Mouse (Mus musculus) embryonic facial prominence, embryonic 13.5 days (tissue): ENCODE measurements around the gene Yod1. TPM values are rescaled to one million over a fixed set of nuclear protein-coding genes. Genes with fewer than 3 reads are reported as not detected.

ENCODE experiments used
- ATAC-seq: fragments of 200-750 bp; cut with Nextera tagmentation; 2 replicates; pipeline ENCODE4 v1.8.0; 2017; ENCODE audit warnings: low read depth; ENCODE audit not compliant: insufficient number of reproducible peaks, insufficient read depth, low FRiP score, low TSS enrichment
- H3K27ac ChIP-seq: fragments of 300-500 bp; sonication (generic); 2 replicates; pipeline ENCODE4 v1.5.1; 2015; ENCODE audit warnings: moderate library complexity, mild to moderate bottlenecking, inconsistent platforms
- H3K27me3 ChIP-seq: fragments of 300-500 bp; sonication (generic); 2 replicates; pipeline ENCODE4 v1.6.1; 2015; ENCODE audit warnings: mild to moderate bottlenecking, inconsistent platforms
- H3K36me3 ChIP-seq: fragments of 300-500 bp; sonication (generic); 2 replicates; pipeline ENCODE4 v1.6.1; 2015; ENCODE audit warnings: mild to moderate bottlenecking, inconsistent platforms
- H3K4me1 ChIP-seq: fragments of 300-500 bp; sonication (generic); 2 replicates; pipeline ENCODE4 v1.6.1; 2015; ENCODE audit warnings: inconsistent platforms
- H3K4me2 ChIP-seq: fragments of 300-500 bp; sonication (generic); 2 replicates; pipeline ENCODE4 v1.6.1; 2015; ENCODE audit warnings: moderate library complexity, mild to moderate bottlenecking, inconsistent platforms
- H3K4me3 ChIP-seq: fragments of 300-500 bp; sonication (generic); 2 replicates; pipeline ENCODE4 v1.5.1; 2015; ENCODE audit warnings: mild to moderate bottlenecking, inconsistent platforms
- H3K9ac ChIP-seq: fragments of 300-500 bp; sonication (generic); 2 replicates; pipeline ENCODE4 v1.6.1; 2015; ENCODE audit warnings: mild to moderate bottlenecking, inconsistent platforms
- H3K9me3 ChIP-seq: fragments of 300-500 bp; sonication (generic); 2 replicates; pipeline ENCODE4 v1.6.1; 2016; ENCODE audit warnings: inconsistent platforms
- WGBS: fragments of 180-500 bp; shearing (Covaris S2); methylation state at CpG from one replicate; pipeline ENCODE4 v1.1.7; 2015; ENCODE audit warnings: mixed read lengths; 5-methylcytosine and 5-hydroxymethylcytosine counted together
- polyA plus RNA-seq: library from polyadenylated mRNA; unstranded; fragments of >200 nt; fragmentation: Nextera tagmentation; extraction: Ambion mirVana; gene quantifications from 2 replicates; pipeline ENCODE4 v1.2.1, GENCODE M21; 2015

Gene Yod1
- 14.0 and 15.3 TPM in 2 replicates for polyA plus RNA-seq

GRCm38 (mm10) chr1:130717291-130717871, at the start of gene Yod1:
Yod1 (plus strand) TSS chr1:130717327.
- H3K27me3 ChIP-seq = no peaks in the 10 kb centered on the region
- peak; percentile 81 for ATAC-seq
- H3K4me2 ChIP-seq = peak within 1 kb of the TSS; percentile 98
- peak within 1 kb of the TSS; percentile 94 for H3K4me3 ChIP-seq
- peaks cover 8% of the 10 kb centered on the region for H3K4me1 ChIP-seq
- WGBS = under 1% methylated on average over 54 of the region's 54 CpGs
- H3K36me3 ChIP-seq = peaks cover 10% of the 10 kb centered on the region
- H3K9me3 ChIP-seq = no peaks in the 10 kb centered on the region
- peak within 1 kb of the TSS; percentile 97 for H3K9ac ChIP-seq
- H3K27ac ChIP-seq = peak within 1 kb of the TSS; percentile 80

- Histone ChIP-seq H3K4me2 (no peak overlapping the region), H3K36me3 (no peaks in the 10 kb centered on the region), H3K4me3 (no peak overlapping the region), H3K27ac (no peak overlapping the region), H3K27me3 (no peaks in the 10 kb centered on the region), H3K9me3 (no peaks in the 10 kb centered on the region), H3K9ac (no peak overlapping the region), H3K4me1 (no peaks in the 10 kb centered on the region)
- no peak for ATAC-seq
- WGBS = 84% methylated on average over 2 of the region's 2 CpGs
Observed at GRCm38 (mm10) chr1:130678551-130678950, 38.6 kb upstream of the Yod1 start.

- no peak for ATAC-seq
- Histone ChIP-seq H3K4me1 (no peaks in the 10 kb centered on the region), H3K4me3 (no peak overlapping the region), H3K9me3 (no peaks in the 10 kb centered on the region), H3K27me3 (no peaks in the 10 kb centered on the region), H3K36me3 (no peaks in the 10 kb centered on the region), H3K27ac (no peak overlapping the region), H3K4me2 (no peak overlapping the region), H3K9ac (no peak overlapping the region)
- WGBS = 81% methylated on average over 2 of the region's 2 CpGs
Observed at GRCm38 (mm10) chr1:130681075-130681474, 36.1 kb upstream of the Yod1 start.

- ATAC-seq = no peak
- Histone ChIP-seq H3K9me3 (no peaks in the 10 kb centered on the region), H3K27me3 (no peaks in the 10 kb centered on the region), H3K36me3 (no peaks in the 10 kb centered on the region), H3K4me1 (no peaks in the 10 kb centered on the region), H3K4me2 (no peak overlapping the region), H3K4me3 (no peak overlapping the region), H3K27ac (no peak overlapping the region), H3K9ac (no peak overlapping the region)
- 63% methylated on average over 6 of the region's 6 CpGs for WGBS
Observed at GRCm38 (mm10) chr1:130681656-130682413, 35.3 kb upstream of the Yod1 start.

GRCm38 (mm10) chr1:130683905-130684304, 33.2 kb upstream of the Yod1 start:
- Histone ChIP-seq H3K9me3 (no peaks in the 10 kb centered on the region), H3K27ac (no peak overlapping the region), H3K4me2 (no peak overlapping the region), H3K4me3 (no peak overlapping the region), H3K36me3 (no peaks in the 10 kb centered on the region), H3K27me3 (no peaks in the 10 kb centered on the region), H3K4me1 (no peaks in the 10 kb centered on the region), H3K9ac (no peak overlapping the region)
- ATAC-seq = no peak
- 56% methylated on average over 1 of the region's 1 CpGs for WGBS

GRCm38 (mm10) chr1:130698601-130699000, 18.5 kb upstream of the Yod1 start:
- H3K4me3 ChIP-seq = no peak overlapping the region
- H3K9ac ChIP-seq = no peak overlapping the region
- 86% methylated on average over 5 of the region's 5 CpGs for WGBS
- no peaks in the 10 kb centered on the region for H3K27me3 ChIP-seq
- H3K4me1 ChIP-seq = no peaks in the 10 kb centered on the region
- H3K27ac ChIP-seq = no peak overlapping the region
- no peaks in the 10 kb centered on the region for H3K9me3 ChIP-seq
- no peak overlapping the region for H3K4me2 ChIP-seq
- H3K36me3 ChIP-seq = peaks cover 67% of the 10 kb centered on the region
- no peak for ATAC-seq

GRCm38 (mm10) chr1:130699937-130700633, 17.0 kb upstream of the Yod1 start:
- H3K4me2 ChIP-seq = no peak overlapping the region

GRCm38 (mm10) chr1:130701976-130702375, 15.2 kb upstream of the Yod1 start:
- Histone ChIP-seq H3K27ac (no peak overlapping the region), H3K27me3 (no peaks in the 10 kb centered on the region), H3K9ac (no peak overlapping the region), H3K36me3 (peaks cover 83% of the 10 kb centered on the region), H3K9me3 (no peaks in the 10 kb centered on the region), H3K4me1 (no peaks in the 10 kb centered on the region), H3K4me3 (no peak overlapping the region), H3K4me2 (no peak overlapping the region)
- ATAC-seq = no peak
- WGBS = 95% methylated on average over 11 of the region's 11 CpGs

More at GRCm38 (mm10) chr1:130699937-130700633, 17.0 kb upstream of the Yod1 start:
- no peak for ATAC-seq
- WGBS = 95% methylated on average over 10 of the region's 10 CpGs
- H3K27me3 ChIP-seq = no peaks in the 10 kb centered on the region
- no peak overlapping the region for H3K4me3 ChIP-seq
- H3K4me1 ChIP-seq = no peaks in the 10 kb centered on the region
- H3K27ac ChIP-seq = no peak overlapping the region
- no peak overlapping the region for H3K9ac ChIP-seq
- peaks cover 74% of the 10 kb centered on the region for H3K36me3 ChIP-seq
- H3K9me3 ChIP-seq = no peaks in the 10 kb centered on the region

GRCm38 (mm10) chr1:130703613-130704012, 13.5 kb upstream of the Yod1 start:
- Histone ChIP-seq H3K4me1 (no peaks in the 10 kb centered on the region), H3K36me3 (peaks cover 82% of the 10 kb centered on the region), H3K4me3 (no peak overlapping the region), H3K27me3 (no peaks in the 10 kb centered on the region), H3K4me2 (no peak overlapping the region), H3K9me3 (no peaks in the 10 kb centered on the region), H3K27ac (no peak overlapping the region), H3K9ac (no peak overlapping the region)
- 84% methylated on average over 2 of the region's 2 CpGs for WGBS
- ATAC-seq = no peak

GRCm38 (mm10) chr1:130710283-130711080, 6.6 kb upstream of the Yod1 start:
- H3K4me3 ChIP-seq = no peak overlapping the region
- ATAC-seq = no peak
- WGBS = 92% methylated on average over 22 of the region's 22 CpGs
- no peak overlapping the region for H3K9ac ChIP-seq
- H3K4me2 ChIP-seq = no peak overlapping the region
- peaks cover 37% of the 10 kb centered on the region for H3K36me3 ChIP-seq
- H3K27me3 ChIP-seq = no peaks in the 10 kb centered on the region
- no peaks in the 10 kb centered on the region for H3K9me3 ChIP-seq
- H3K4me1 ChIP-seq = no peaks in the 10 kb centered on the region
- no peak overlapping the region for H3K27ac ChIP-seq

GRCm38 (mm10) chr1:130714046-130714445, 3.1 kb upstream of the Yod1 start:
- Histone ChIP-seq H3K9me3 (no peaks in the 10 kb centered on the region), H3K27ac (no peak overlapping the region), H3K27me3 (no peaks in the 10 kb centered on the region), H3K9ac (no peak overlapping the region), H3K36me3 (peaks cover 8% of the 10 kb centered on the region), H3K4me2 (0 out of 2 replicates have a peak overlapping the region, but pooled peaks have one; percentile 98), H3K4me1 (peaks cover 8% of the 10 kb centered on the region), H3K4me3 (no peak overlapping the region)
- ATAC-seq = no peak
- WGBS = 73% methylated on average over 4 of the region's 4 CpGs
